Mouse (Mus musculus): Measurements from ENCODE around the gene Nup62. TPM values are rescaled to one million over a fixed set of nuclear protein-coding genes. Genes with fewer than 3 reads are reported as not detected.

Gene Nup62
- 22.4 and 26.3 TPM in 2 replicates for polyA plus RNA-seq (2014; fragmentation: Nextera tagmentation; extraction: Ambion mirVana)

GRCm38 (mm10) chr7:44815721-44816469, at the start of gene Nup62, which contains the start of gene Il4i1:
TSS of gene Nup62 (plus strand) at chr7:44816088.
TSS of gene Il4i1 (plus strand) at chr7:44816387.
- ATAC-seq (ENCODE audit: low read depth), result peak; percentile 94
- H3K27me3 ChIP-seq (ENCODE audit: control insufficient read depth, insufficient read depth, low read length), result no peaks in the 10 kb centered on the region
- H3K9me3 ChIP-seq (ENCODE audit: control insufficient read depth, low read length), result no peaks in the 10 kb centered on the region
- peak within 1 kb of the TSS; percentile 84 for H3K27ac ChIP-seq (ENCODE audit: low read depth, low read length)
- peak within 1 kb of the TSS; percentile 87 for H3K4me3 ChIP-seq (ENCODE audit: low read depth, low read length)
- H3K4me1 ChIP-seq (ENCODE audit: control insufficient read depth, insufficient read depth, low read length), result peaks cover 20% of the 10 kb centered on the region
- H3K9ac ChIP-seq (replicated peaks; ENCODE audit: low read depth, low read length), result peak within 1 kb of the TSS; percentile 85
- H3K4me2 ChIP-seq (ENCODE audit: low read depth, low read length), result peak within 1 kb of the TSS; percentile 70
- no peaks in the 10 kb centered on the region for H3K36me3 ChIP-seq (ENCODE audit: control insufficient read depth, insufficient read depth, low read length)
- WGBS, result under 1% methylated on average over 59 of the region's 62 CpGs

- H3K9ac ChIP-seq (replicated peaks; ENCODE audit: low read depth, low read length), result no peak overlapping the region
- no peak for ATAC-seq (ENCODE audit: low read depth)
- no peak overlapping the region for H3K27ac ChIP-seq (ENCODE audit: low read depth, low read length)
- no peak overlapping the region for H3K4me3 ChIP-seq (ENCODE audit: low read depth, low read length)
- H3K9me3 ChIP-seq (ENCODE audit: control insufficient read depth, low read length), result no peaks in the 10 kb centered on the region
- 87% methylated on average over 5 of the region's 5 CpGs for WGBS
- H3K27me3 ChIP-seq (ENCODE audit: control insufficient read depth, insufficient read depth, low read length), result no peaks in the 10 kb centered on the region
- peaks cover 28% of the 10 kb centered on the region for H3K36me3 ChIP-seq (ENCODE audit: control insufficient read depth, insufficient read depth, low read length)
- H3K4me2 ChIP-seq (ENCODE audit: low read depth, low read length), result no peak overlapping the region
- no peaks in the 10 kb centered on the region for H3K4me1 ChIP-seq (ENCODE audit: control insufficient read depth, insufficient read depth, low read length)
Measured at GRCm38 (mm10) chr7:44768129-44768528, 47.8 kb upstream of the Nup62 start.

GRCm38 (mm10) chr7:44770046-44770578, 45.8 kb upstream of the Nup62 start:
- no peak overlapping the region for H3K4me2 ChIP-seq (ENCODE audit: low read depth, low read length)
- H3K9me3 ChIP-seq (ENCODE audit: control insufficient read depth, low read length), result no peaks in the 10 kb centered on the region
- no peak overlapping the region for H3K27ac ChIP-seq (ENCODE audit: low read depth, low read length)
- H3K27me3 ChIP-seq (ENCODE audit: control insufficient read depth, insufficient read depth, low read length), result no peaks in the 10 kb centered on the region
- 20% methylated on average over 6 of the region's 6 CpGs for WGBS
- H3K4me3 ChIP-seq (ENCODE audit: low read depth, low read length), result no peak overlapping the region
- no peak for ATAC-seq (ENCODE audit: low read depth)
- no peak overlapping the region for H3K9ac ChIP-seq (replicated peaks; ENCODE audit: low read depth, low read length)
- no peaks in the 10 kb centered on the region for H3K4me1 ChIP-seq (ENCODE audit: control insufficient read depth, insufficient read depth, low read length)
- peaks cover 36% of the 10 kb centered on the region for H3K36me3 ChIP-seq (ENCODE audit: control insufficient read depth, insufficient read depth, low read length)

DNA sequence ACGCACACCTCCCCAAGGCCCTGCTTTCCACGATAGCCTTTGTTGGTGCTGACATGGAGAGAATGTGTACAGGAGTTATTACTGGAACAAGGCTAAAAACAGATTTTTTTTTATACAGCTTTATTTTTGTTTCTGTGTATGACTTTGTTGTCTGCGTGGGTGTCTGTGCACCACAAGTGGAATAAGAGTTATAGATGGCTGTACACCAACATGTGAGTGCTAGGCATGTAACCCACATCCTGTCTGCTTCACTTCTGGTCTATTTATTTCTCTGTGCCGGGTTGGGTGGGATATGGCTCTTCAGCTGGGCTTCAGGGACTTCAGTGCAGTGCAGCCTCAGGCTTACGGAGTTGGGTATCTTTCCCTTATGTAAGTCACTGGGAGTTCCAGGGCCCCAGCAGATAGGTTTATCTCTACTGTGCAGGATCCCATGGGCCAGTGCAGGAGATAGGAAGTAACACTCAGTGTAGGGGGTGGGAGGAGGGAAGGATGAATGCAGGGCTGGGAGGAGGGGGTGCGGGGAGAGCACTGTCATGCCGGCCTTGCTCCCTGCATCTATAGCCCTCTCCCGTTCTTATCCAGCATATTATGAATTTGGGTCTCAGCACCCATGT, 43.2 kb upstream of the Nup62 start:
- no peak overlapping the region for H3K4me2 ChIP-seq (ENCODE audit: low read depth, low read length)
- no peaks in the 10 kb centered on the region for H3K27me3 ChIP-seq (ENCODE audit: control insufficient read depth, insufficient read depth, low read length)
- H3K4me1 ChIP-seq (ENCODE audit: control insufficient read depth, insufficient read depth, low read length), result no peaks in the 10 kb centered on the region
- H3K4me3 ChIP-seq (ENCODE audit: low read depth, low read length), result no peak overlapping the region
- no peak overlapping the region for H3K27ac ChIP-seq (ENCODE audit: low read depth, low read length)
- H3K9ac ChIP-seq (replicated peaks; ENCODE audit: low read depth, low read length), result no peak overlapping the region
- ATAC-seq (ENCODE audit: low read depth), result no peak
- peaks cover 33% of the 10 kb centered on the region for H3K36me3 ChIP-seq (ENCODE audit: control insufficient read depth, insufficient read depth, low read length)
- WGBS, result 94% methylated on average over 8 of the region's 8 CpGs
- H3K9me3 ChIP-seq (ENCODE audit: control insufficient read depth, low read length), result no peaks in the 10 kb centered on the region

- Histone ChIP-seq H3K4me2 (ENCODE audit: low read depth, low read length) (no peak overlapping the region), H3K27ac (ENCODE audit: low read depth, low read length) (no peak overlapping the region), H3K9me3 (ENCODE audit: control insufficient read depth, low read length) (no peaks in the 10 kb centered on the region), H3K9ac (replicated peaks; ENCODE audit: low read depth, low read length) (no peak overlapping the region), H3K4me1 (ENCODE audit: control insufficient read depth, insufficient read depth, low read length) (no peaks in the 10 kb centered on the region), H3K4me3 (ENCODE audit: low read depth, low read length) (no peak overlapping the region), H3K27me3 (ENCODE audit: control insufficient read depth, insufficient read depth, low read length) (no peaks in the 10 kb centered on the region), H3K36me3 (ENCODE audit: control insufficient read depth, insufficient read depth, low read length) (peaks cover 12% of the 10 kb centered on the region; the same call in 1 of the 2 replicates)
- no peak for ATAC-seq (ENCODE audit: low read depth)
- 94% methylated on average over 9 of the region's 9 CpGs for WGBS
Measured at GRCm38 (mm10) chr7:44776849-44777498, 38.9 kb upstream of the Nup62 start.

- Histone ChIP-seq H3K4me3 (ENCODE audit: low read depth, low read length) (no peak overlapping the region), H3K27ac (ENCODE audit: low read depth, low read length) (no peak overlapping the region), H3K27me3 (ENCODE audit: control insufficient read depth, insufficient read depth, low read length) (no peaks in the 10 kb centered on the region), H3K9me3 (ENCODE audit: control insufficient read depth, low read length) (no peaks in the 10 kb centered on the region), H3K4me2 (ENCODE audit: low read depth, low read length) (no peak overlapping the region), H3K9ac (replicated peaks; ENCODE audit: low read depth, low read length) (no peak overlapping the region), H3K4me1 (ENCODE audit: control insufficient read depth, insufficient read depth, low read length) (no peaks in the 10 kb centered on the region), H3K36me3 (ENCODE audit: control insufficient read depth, insufficient read depth, low read length) (0 out of 2 replicates have a peak, but pooled peaks cover 4% of the 10 kb centered on the region)
- WGBS, result 89% methylated on average over 8 of the region's 8 CpGs
- ATAC-seq (ENCODE audit: low read depth), result no peak
Measured at GRCm38 (mm10) chr7:44780101-44780500, 35.8 kb upstream of the Nup62 start.

GRCm38 (mm10) chr7:44789531-44789930, 26.4 kb upstream of the Nup62 start:
- Histone ChIP-seq H3K4me2 (ENCODE audit: low read depth, low read length) (no peak overlapping the region), H3K9me3 (ENCODE audit: control insufficient read depth, low read length) (no peaks in the 10 kb centered on the region), H3K4me1 (ENCODE audit: control insufficient read depth, insufficient read depth, low read length) (no peaks in the 10 kb centered on the region), H3K27ac (ENCODE audit: low read depth, low read length) (no peak overlapping the region), H3K27me3 (ENCODE audit: control insufficient read depth, insufficient read depth, low read length) (no peaks in the 10 kb centered on the region), H3K36me3 (ENCODE audit: control insufficient read depth, insufficient read depth, low read length) (no peaks in the 10 kb centered on the region), H3K4me3 (ENCODE audit: low read depth, low read length) (no peak overlapping the region), H3K9ac (replicated peaks; ENCODE audit: low read depth, low read length) (no peak overlapping the region)
- no peak for ATAC-seq (ENCODE audit: low read depth)
- WGBS, result 85% methylated on average over 3 of the region's 3 CpGs

DNA sequence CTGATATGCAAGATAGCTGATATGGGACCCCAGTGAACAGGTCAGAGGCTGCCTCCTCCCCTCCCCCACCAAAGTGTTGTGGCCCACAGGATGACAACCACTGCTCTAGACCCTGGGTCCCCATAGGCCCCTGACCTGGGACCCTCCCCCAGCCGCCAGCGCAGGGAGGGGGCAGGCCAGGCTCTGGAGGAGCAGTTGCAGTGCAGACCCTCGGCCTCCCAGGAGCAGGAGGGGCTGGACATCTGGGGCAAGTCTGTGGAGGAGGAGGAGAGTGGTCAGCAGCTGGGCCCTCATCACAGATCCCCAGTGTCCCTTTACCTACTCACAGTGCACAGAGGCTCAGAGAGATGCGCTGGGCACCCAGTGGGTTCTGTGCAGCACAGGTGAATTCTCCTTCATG, 25.8 kb upstream of the Nup62 start:
- H3K36me3 ChIP-seq (ENCODE audit: control insufficient read depth, insufficient read depth, low read length), result no peaks in the 10 kb centered on the region
- WGBS, result 68% methylated on average over 4 of the region's 4 CpGs
- ATAC-seq (ENCODE audit: low read depth), result no peak
- H3K4me2 ChIP-seq (ENCODE audit: low read depth, low read length), result no peak overlapping the region
- H3K4me1 ChIP-seq (ENCODE audit: control insufficient read depth, insufficient read depth, low read length), result no peaks in the 10 kb centered on the region
- H3K4me3 ChIP-seq (ENCODE audit: low read depth, low read length), result no peak overlapping the region
- no peak overlapping the region for H3K9ac ChIP-seq (replicated peaks; ENCODE audit: low read depth, low read length)
- H3K27ac ChIP-seq (ENCODE audit: low read depth, low read length), result no peak overlapping the region
- H3K9me3 ChIP-seq (ENCODE audit: control insufficient read depth, low read length), result no peaks in the 10 kb centered on the region
- H3K27me3 ChIP-seq (ENCODE audit: control insufficient read depth, insufficient read depth, low read length), result no peaks in the 10 kb centered on the region

- Histone ChIP-seq H3K27me3 (ENCODE audit: control insufficient read depth, insufficient read depth, low read length) (no peaks in the 10 kb centered on the region), H3K9ac (replicated peaks; ENCODE audit: low read depth, low read length) (no peak overlapping the region), H3K36me3 (ENCODE audit: control insufficient read depth, insufficient read depth, low read length) (no peaks in the 10 kb centered on the region), H3K4me3 (ENCODE audit: low read depth, low read length) (no peak overlapping the region), H3K9me3 (ENCODE audit: control insufficient read depth, low read length) (no peaks in the 10 kb centered on the region), H3K4me1 (ENCODE audit: control insufficient read depth, insufficient read depth, low read length) (no peaks in the 10 kb centered on the region), H3K4me2 (ENCODE audit: low read depth, low read length) (no peak overlapping the region), H3K27ac (ENCODE audit: low read depth, low read length) (no peak overlapping the region)
- ATAC-seq (ENCODE audit: low read depth), result no peak
- 92% methylated on average over 6 of the region's 6 CpGs for WGBS
Measured at GRCm38 (mm10) chr7:44792781-44793180, 23.1 kb upstream of the Nup62 start.
